Mouse (Mus musculus) embryonic fibroblast, embryonic 13.5 days (primary cell): ENCODE results near the gene Slc22a17. TPM values are rescaled to one million over a fixed set of nuclear protein-coding genes. Genes with fewer than 3 reads are reported as not detected.
A peak's percentile ranks its signal among the peaks of the same experiment; 100 is the strongest.
"Not testable (repeated sequence)": the region's sequence is repeated elsewhere in the genome, so short reads cannot be mapped to it uniquely, and the experiment has no call there.

Source experiments
- H3K27ac ChIP-seq: 2 replicates; pipeline ENCODE4 v1.5.1; 2012; ENCODE audit warnings: low read length, control low read depth, inconsistent platforms; ENCODE audit not compliant: insufficient read depth
- H3K4me1 ChIP-seq: 2 replicates; pipeline ENCODE4 v1.6.1; 2011; ENCODE audit warnings: low read length; ENCODE audit not compliant: control insufficient read depth, insufficient read depth
- H3K4me3 ChIP-seq: 2 replicates; pipeline ENCODE4 v1.5.1; 2011; ENCODE audit warnings: mild to moderate bottlenecking, control low read depth, low read length; ENCODE audit not compliant: insufficient read depth
- CTCF ChIP-seq: IDR thresholded peaks from 2 replicates; pipeline ENCODE4 v1.5.1; 2011; ENCODE audit warnings: mild to moderate bottlenecking, control low read depth, low read length, moderate library complexity, borderline replicate concordance; ENCODE audit not compliant: insufficient read depth
- POLR2A ChIP-seq: IDR thresholded peaks from 2 replicates; pipeline ENCODE4 v1.6.1; 2011; ENCODE audit warnings: low read depth, mild to moderate bottlenecking, control low read depth, low read length, moderate library complexity
- polyA plus RNA-seq: library from polyadenylated mRNA; stranded (reverse); fragments of >200 nt; gene quantifications from 2 replicates; pipeline ENCODE4 v1.2.4, GENCODE M21; 2011; ENCODE audit warnings: low read depth; ENCODE audit not compliant: missing spikeins, insufficient read length

Slc22a17 gene
- polyA plus RNA-seq: 17.7 and 20.9 TPM in 2 replicates

GRCm38 (mm10) chr14:54912886-54913285 is at the start of gene Slc22a17:
Gene Slc22a17 (minus strand): TSS chr14:54913132.
- TF ChIP-seq CTCF (no peak), POLR2A (peak; percentile 96)
- H3K4me3 ChIP-seq: peak within 1 kb of the TSS; percentile 67
- H3K27ac ChIP-seq: no peak within 1 kb of the TSS
- H3K4me1 ChIP-seq: no peaks in the 10 kb centered on the region

- no peaks in the 10 kb centered on the region for H3K4me1 ChIP-seq
- no peak overlapping the region for H3K4me3 ChIP-seq
- no peak overlapping the region for H3K27ac ChIP-seq
- TF ChIP-seq POLR2A: no peak
- TF ChIP-seq CTCF: no peak
These were observed 49.8 kb upstream of the Slc22a17 start for GRCm38 (mm10) chr14:54962714-54963113.

- TF ChIP-seq CTCF: no peak
- TF ChIP-seq POLR2A: no peak
- H3K4me1 ChIP-seq: no peaks in the 10 kb centered on the region
- H3K4me3 ChIP-seq: no peak overlapping the region
- H3K27ac ChIP-seq: no peak overlapping the region
These were observed 48.6 kb upstream of the Slc22a17 start for GRCm38 (mm10) chr14:54961487-54961886.

DNA sequence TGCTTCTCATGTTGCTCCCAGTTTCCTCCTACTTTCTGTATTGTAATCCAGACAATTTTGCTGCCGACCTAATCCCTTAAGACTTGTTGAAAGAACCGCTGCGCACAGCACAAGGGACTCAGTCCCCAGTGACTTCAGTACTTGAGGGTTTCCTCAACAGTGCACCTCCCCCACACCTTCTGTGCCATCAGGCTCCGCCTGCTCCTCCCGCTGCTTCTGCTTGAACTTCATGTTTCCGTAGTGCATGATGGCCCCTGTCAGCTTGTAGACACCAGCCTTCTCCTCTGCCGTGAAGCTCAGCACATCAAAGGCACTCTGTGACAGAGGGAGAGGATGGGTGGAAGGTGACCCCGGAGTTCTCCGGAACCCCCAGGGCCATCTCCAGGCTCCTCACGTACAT is 47.8 kb upstream of the Slc22a17 start:
- Histone ChIP-seq H3K4me3 (no peak overlapping the region), H3K4me1 (no peaks in the 10 kb centered on the region), H3K27ac (no peak overlapping the region)
- no peak for TF ChIP-seq CTCF
- no peak for TF ChIP-seq POLR2A

DNA sequence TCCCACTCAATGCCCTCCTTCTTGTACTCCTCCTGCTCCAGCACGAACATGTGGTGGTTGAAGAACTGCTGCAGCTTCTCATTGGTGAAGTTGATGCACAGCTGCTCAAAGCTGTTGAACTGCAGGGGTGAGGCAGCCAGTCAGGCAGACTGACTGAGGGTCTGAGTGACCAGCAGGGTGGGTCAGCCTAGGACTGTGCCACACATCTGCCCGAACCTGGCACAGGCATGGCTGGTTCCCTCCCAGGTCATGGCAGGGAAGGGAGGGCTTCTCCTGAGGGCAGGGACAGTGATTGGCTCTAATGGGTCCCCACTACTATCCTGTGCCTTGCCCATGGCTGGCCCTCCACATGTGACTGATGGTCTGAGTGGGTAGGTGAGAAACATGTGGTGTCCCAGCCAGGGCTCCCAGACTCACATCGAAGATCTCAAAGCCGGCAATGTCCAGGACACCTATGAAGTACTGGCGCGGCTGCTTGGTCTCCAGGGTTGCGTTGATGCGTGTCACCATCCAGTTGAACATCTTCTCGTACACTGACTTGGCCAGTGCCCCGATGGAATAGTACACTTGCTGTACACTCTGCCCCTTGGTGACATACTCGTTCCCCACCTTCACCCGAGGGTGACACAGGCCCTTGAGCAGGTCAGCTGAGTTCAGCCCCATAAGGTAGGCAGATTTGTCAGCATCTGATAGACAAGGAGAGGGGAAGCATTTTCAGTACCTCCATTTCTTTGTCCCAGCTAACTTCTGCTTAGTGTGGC is 47.1 kb upstream of the Slc22a17 start:
- H3K27ac ChIP-seq, H3K4me1 ChIP-seq, H3K4me3 ChIP-seq: not testable (repeated sequence)

- TF ChIP-seq POLR2A (no peak), CTCF (no peak)
- H3K27ac ChIP-seq: no peak overlapping the region
- no peak overlapping the region for H3K4me3 ChIP-seq
- H3K4me1 ChIP-seq: no peaks in the 10 kb centered on the region
These were observed 46.3 kb upstream of the Slc22a17 start for GRCm38 (mm10) chr14:54959197-54959596.

DNA sequence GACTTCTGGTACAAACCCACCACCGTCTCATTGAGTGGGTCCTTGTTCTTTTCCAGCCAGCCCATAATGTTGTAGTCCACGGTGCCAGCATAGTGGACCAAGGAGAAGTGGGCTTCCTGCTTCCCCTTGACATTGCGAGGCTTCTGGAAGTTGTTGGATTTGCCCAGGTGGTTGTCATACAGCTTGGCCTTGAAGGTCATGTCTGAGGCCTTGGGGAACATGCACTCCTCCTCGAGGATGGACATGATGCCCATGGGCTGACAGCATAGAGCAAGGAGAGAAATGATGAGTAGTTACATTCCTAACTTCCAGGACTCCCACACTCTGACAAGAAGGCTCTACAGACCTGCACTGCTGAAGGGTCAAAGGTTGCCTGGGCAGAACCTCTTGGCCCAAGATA is 45.6 kb upstream of the Slc22a17 start:
- H3K4me3 ChIP-seq: no peak overlapping the region
- TF ChIP-seq CTCF (no peak), POLR2A (no peak)
- H3K4me1 ChIP-seq: no peaks in the 10 kb centered on the region
- no peak overlapping the region for H3K27ac ChIP-seq

DNA sequence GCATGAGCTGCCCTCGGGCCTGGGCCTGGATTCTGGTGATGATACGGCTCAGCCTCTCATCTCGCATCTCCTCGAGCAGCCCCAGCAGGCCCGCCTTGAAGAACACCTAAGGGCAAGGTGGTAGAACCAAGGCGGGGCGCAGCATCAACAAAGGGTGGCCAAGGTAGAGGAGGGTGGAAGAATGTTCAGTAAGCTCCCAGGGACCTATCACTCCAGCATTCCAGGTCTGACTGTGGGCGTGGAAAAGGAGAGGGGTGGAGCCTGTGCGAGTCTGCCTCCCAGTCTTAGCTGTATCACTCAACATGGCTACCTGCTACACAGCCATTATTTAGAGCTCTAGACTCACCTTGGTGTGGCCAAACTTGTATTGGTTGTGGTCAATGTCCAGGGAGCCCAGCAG is 43.6 kb upstream of the Slc22a17 start:
- no peak for TF ChIP-seq CTCF
- TF ChIP-seq POLR2A: no peak
- Histone ChIP-seq H3K4me1 (no peaks in the 10 kb centered on the region), H3K27ac (no peak overlapping the region), H3K4me3 (no peak overlapping the region)

GRCm38 (mm10) chr14:54955481-54955880 is 42.5 kb upstream of the Slc22a17 start:
- no peak overlapping the region for H3K27ac ChIP-seq
- TF ChIP-seq CTCF: no peak
- no peak overlapping the region for H3K4me3 ChIP-seq
- H3K4me1 ChIP-seq: no peaks in the 10 kb centered on the region

DNA sequence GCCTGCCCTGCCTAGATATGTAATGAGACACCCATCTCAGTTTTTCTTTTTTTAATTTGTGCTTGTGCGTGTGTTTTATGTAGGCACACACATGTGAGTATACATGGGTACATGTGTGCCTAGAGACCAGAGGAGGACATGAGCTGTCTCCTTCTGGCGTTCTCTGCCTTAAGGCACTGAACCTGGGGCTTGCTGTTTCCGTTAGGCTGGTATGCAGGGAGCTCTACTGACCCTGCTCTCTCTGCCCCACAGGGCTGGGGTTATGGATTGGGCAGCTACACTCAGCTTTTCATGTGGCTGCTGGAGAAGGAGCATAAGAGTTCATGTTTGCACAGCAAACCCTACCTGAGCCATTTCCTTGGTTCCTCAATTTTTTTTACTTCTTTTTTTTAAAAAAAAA is 41.5 kb upstream of the Slc22a17 start:
- no peak overlapping the region for H3K27ac ChIP-seq
- no peaks in the 10 kb centered on the region for H3K4me1 ChIP-seq
- no peak for TF ChIP-seq POLR2A
- no peak for TF ChIP-seq CTCF
- H3K4me3 ChIP-seq: no peak overlapping the region
